Mouse (Mus musculus) midbrain, embryonic 11.5 days (tissue): ENCODE results near the gene Btbd7. TPM values are rescaled to one million over a fixed set of nuclear protein-coding genes. Genes with fewer than 3 reads are reported as not detected.

ENCODE experiments used
- polyA plus RNA-seq: library from polyadenylated mRNA; unstranded; fragments of >200 nt; fragmentation: Nextera tagmentation; extraction: Ambion mirVana; gene quantifications from 2 replicates; pipeline ENCODE4 v1.2.1, GENCODE M21; 2014

Btbd7 gene
- polyA plus RNA-seq, 1 experiment from 2014 or later, result 18.4 TPM

Other genes starting within 250 kb of the Btbd7 start
- gene Itpk1, start 173.5 kb downstream of the Btbd7 start, polyA plus RNA-seq, result 11.6 and 14.2 TPM in 2 replicates
- 40.8 and 41.4 TPM in 2 replicates for gene Moap1, start 134.8 kb downstream of the Btbd7 start, polyA plus RNA-seq
- gene Tmem251, start 134.7 kb downstream of the Btbd7 start, polyA plus RNA-seq, result 12.2 and 12.3 TPM in 2 replicates
- not detected in 2 replicates for gene Gm28051, start 120.7 kb downstream of the Btbd7 start, polyA plus RNA-seq
- 47.7 and 52.6 TPM in 2 replicates for gene Gon7, start 120.7 kb downstream of the Btbd7 start, polyA plus RNA-seq
- gene Ubr7, start 120.5 kb downstream of the Btbd7 start, polyA plus RNA-seq, result 70.8 and 75.0 TPM in 2 replicates
- gene Gm20604, start 119.8 kb downstream of the Btbd7 start, polyA plus RNA-seq, result 36.0 and 36.5 TPM in 2 replicates
- gene Cox8c, start 20.8 kb upstream of the Btbd7 start, polyA plus RNA-seq, result not detected in 2 replicates
- gene Unc79, start 70.4 kb upstream of the Btbd7 start, polyA plus RNA-seq, result 2.6 and 2.9 TPM in 2 replicates